ENCODE assay signal across 8 mouse cellular contexts in genomic region chr13:92609486-92610310, GRCm38 (mm10). TPM values are rescaled to one million over a fixed set of nuclear protein-coding genes. Genes with fewer than 3 reads are reported as not detected.
DNase-seq lines count a peak whose midpoint lies in the region; ATAC-seq and TF ChIP-seq lines count a peak whose summit lies in the region.

No protein-coding gene starts in this region.

- no peaks in the 10 kb centered on the region for H3K36me3 ChIP-seq in heart, embryonic 15.5 days
- H3K36me3 ChIP-seq in kidney, postnatal 0 days (ENCODE audit: insufficient read depth, low read length): no peaks in the 10 kb centered on the region

- H3K4me3 ChIP-seq in embryonic fibroblast, embryonic 13.5 days (ENCODE audit: insufficient read depth, low read length): peak overlapping the region; percentile 68
- peak overlapping the region; percentile 78 for H3K4me3 ChIP-seq in heart, embryonic 15.5 days
- peak overlapping the region; percentile 60 for H3K4me3 ChIP-seq in kidney, postnatal 0 days (replicated peaks; ENCODE audit: low read depth, low read length)

- 0 out of 2 replicates have a peak overlapping the region, but pooled peaks have one; percentile 77 for H3K27ac ChIP-seq in embryonic fibroblast, embryonic 13.5 days (ENCODE audit: insufficient read depth, low read length)
- H3K27ac ChIP-seq in heart, embryonic 15.5 days: peak overlapping the region; percentile 97
- H3K27ac ChIP-seq in kidney, postnatal 0 days: peak overlapping the region; percentile 94

- 0 out of 2 replicates have a peak, but pooled peaks have one; percentile 11 for ATAC-seq in heart, embryonic 15.5 days (replicated peaks; ENCODE audit: insufficient number of reproducible peaks, insufficient read depth, low FRiP score, low read depth)
- ATAC-seq in kidney, postnatal 0 days (replicated peaks; ENCODE audit: low FRiP score, low read depth): no peak

- H3K27me3 ChIP-seq in heart, embryonic 15.5 days: no peaks in the 10 kb centered on the region
- H3K27me3 ChIP-seq in kidney, postnatal 0 days (ENCODE audit: insufficient read depth, low read length): no peaks in the 10 kb centered on the region

- TF ChIP-seq POLR2A in embryonic fibroblast, embryonic 13.5 days (IDR thresholded peaks at IDR 0.05; ENCODE audit: low read depth, low read length): peak; percentile 29; the same call in 1 of the 2 replicates

- H3K9ac ChIP-seq in heart, embryonic 15.5 days: peak overlapping the region; percentile 79
- H3K9ac ChIP-seq in kidney, postnatal 0 days (ENCODE audit: low read depth, low read length): peak overlapping the region; percentile 79

- TF ChIP-seq CTCF in embryonic fibroblast, embryonic 13.5 days (IDR thresholded peaks at IDR 0.05; ENCODE audit: borderline replicate concordance, insufficient read depth, low read length): no peak
- no peak for TF ChIP-seq CTCF in kidney, postnatal 0 days (IDR thresholded peaks at IDR 0.05; ENCODE audit: low read depth)

- peak; percentile 45 for DNase-seq in B cell, adult 2 months
- DNase-seq in ZHBTc4 (ENCODE audit: low read depth, low spot score): peak; percentile 64
- DNase-seq in kidney, postnatal 0 days (ENCODE audit: low spot score): peak; percentile 75
- peak; percentile 74 for DNase-seq in lung, postnatal 36 days
- DNase-seq in spleen, postnatal 14 days (ENCODE audit: low spot score in 2 of 2): peak; percentile 19 to 37
- DNase-seq in right cerebral cortex, adult 2 months (ENCODE audit: low spot score in 2 of 2): no peak

- peaks cover 8% of the 10 kb centered on the region for H3K4me1 ChIP-seq in embryonic fibroblast, embryonic 13.5 days (ENCODE audit: control insufficient read depth, insufficient read depth, low read length)
- peaks cover 20% of the 10 kb centered on the region for H3K4me1 ChIP-seq in heart, embryonic 15.5 days (replicated peaks)
- H3K4me1 ChIP-seq in kidney, postnatal 0 days (replicated peaks; ENCODE audit: insufficient read depth, low read length): peaks cover 23% of the 10 kb centered on the region

- H3K4me2 ChIP-seq in heart, embryonic 15.5 days: peak overlapping the region; percentile 87
- H3K4me2 ChIP-seq in kidney, postnatal 0 days (ENCODE audit: low read length): peak overlapping the region; percentile 73

- H3K9me3 ChIP-seq in heart, embryonic 15.5 days (replicated peaks): no peaks in the 10 kb centered on the region
- H3K9me3 ChIP-seq in kidney, postnatal 0 days (replicated peaks; ENCODE audit: low read length): no peaks in the 10 kb centered on the region

- WGBS in heart, embryonic 15.5 days: 5% methylated on average over 13 of the region's 13 CpGs
- WGBS in kidney, postnatal 0 days: 8% methylated on average over 13 of the region's 13 CpGs

RNA-seq across cellular contexts. Expression of gene Serinc5, which starts 1.2 kb away (rescaled TPM):
- 13.3 and 17.5 TPM in 2 replicates for polyA plus RNA-seq in embryonic fibroblast, embryonic 13.5 days (2011; ENCODE audit: insufficient read length, low read depth, missing spikeins)
- polyA plus RNA-seq in heart, embryonic 15.5 days (2015; fragmentation: Nextera tagmentation; extraction: Ambion mirVana): 9.6 and 11.3 TPM in 2 replicates
- polyA plus RNA-seq in kidney, postnatal 0 days (2015; fragmentation: Nextera tagmentation; extraction: Ambion mirVana): 14.3 and 14.8 TPM in 2 replicates

RNA-seq across cellular contexts. Expression of gene Spz1, which starts 33.7 kb away (rescaled TPM):
- polyA plus RNA-seq in embryonic fibroblast, embryonic 13.5 days (2011; ENCODE audit: insufficient read length, low read depth, missing spikeins): not detected in 2 replicates
- not detected in 2 replicates for polyA plus RNA-seq in heart, embryonic 15.5 days (2015; fragmentation: Nextera tagmentation; extraction: Ambion mirVana)
- not detected in 2 replicates for polyA plus RNA-seq in kidney, postnatal 0 days (2015; fragmentation: Nextera tagmentation; extraction: Ambion mirVana)

Comparison
In these comparisons a context has a peak if more than half of its experiments do, and no peak if none do; other contexts are left out.
1. DNase-seq: peak in B cell, adult 2 months (2 of 2), ZHBTc4 (single experiment), kidney, postnatal 0 days (single experiment), lung, postnatal 36 days (single experiment) and spleen, postnatal 14 days (2 of 2); none in right cerebral cortex, adult 2 months (0 of 2).
2. Peak in every context shown above with its lines, with median percentiles within 50 percentile points of each other: H3K27ac ChIP-seq and H3K4me3 ChIP-seq.